Mouse (Mus musculus): ENCODE measurements around the gene Cpa2. TPM values are rescaled to one million over a fixed set of nuclear protein-coding genes. Genes with fewer than 3 reads are reported as not detected.

Cpa2 gene
- polyA plus RNA-seq (2015; fragmentation: Nextera tagmentation; extraction: Ambion mirVana): 11.5 and 12.4 TPM in 2 replicates

DNA sequence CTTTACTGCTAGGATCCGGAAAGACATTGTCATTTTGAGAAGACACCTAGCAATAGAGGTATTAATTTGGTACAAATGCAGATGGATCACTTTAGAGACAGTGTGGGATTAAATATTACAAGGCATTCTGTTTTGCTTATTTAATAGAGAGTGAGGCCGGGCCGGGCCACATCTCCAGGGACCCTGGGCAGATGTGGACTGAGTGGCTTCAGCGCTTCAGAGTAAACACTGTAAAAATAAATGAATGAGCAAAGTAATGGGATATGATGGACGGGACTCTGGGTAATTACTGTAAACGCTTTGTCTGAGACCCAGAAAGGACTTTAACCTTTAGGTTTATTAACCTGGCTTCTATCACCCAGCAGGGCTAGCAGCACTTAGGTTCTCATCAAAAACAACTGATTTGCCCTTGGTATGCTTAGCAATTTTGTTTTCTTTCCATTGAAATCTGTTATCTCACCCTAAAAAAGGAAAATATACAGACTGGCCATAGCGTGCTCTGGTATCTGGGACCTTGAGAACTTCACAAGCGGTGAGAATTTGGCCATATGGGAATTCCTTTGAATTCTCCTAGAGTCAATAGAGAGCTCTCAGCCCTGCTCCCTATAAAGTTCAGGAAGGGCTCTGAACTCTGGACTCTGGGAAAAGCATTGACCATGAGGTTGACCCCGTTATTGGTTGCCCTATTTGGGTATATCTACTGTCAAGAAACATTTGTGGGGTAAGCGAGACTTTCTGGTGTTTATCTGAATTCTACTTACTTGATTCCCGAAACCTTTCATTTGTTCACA, at the start of gene Cpa2:
Gene Cpa2 (plus strand): TSS at position 574 of the 791 bp plus-strand sequence.
- no peak within 1 kb of the TSS for H3K9ac ChIP-seq (ENCODE audit: low read depth, low read length)
- peaks cover 10% of the 10 kb centered on the region for H3K4me1 ChIP-seq (replicated peaks; ENCODE audit: insufficient read depth, low read length)
- no peak for ATAC-seq (replicated peaks; ENCODE audit: low FRiP score, low read depth)
- no peaks in the 10 kb centered on the region for H3K9me3 ChIP-seq (replicated peaks; ENCODE audit: low read length)
- H3K36me3 ChIP-seq (ENCODE audit: insufficient read depth, low read length): no peaks in the 10 kb centered on the region
- no peak within 1 kb of the TSS for H3K27ac ChIP-seq
- no peak within 1 kb of the TSS for H3K4me2 ChIP-seq (ENCODE audit: low read length)
- no peak for TF ChIP-seq CTCF (IDR thresholded peaks at IDR 0.05; ENCODE audit: low read depth)
- H3K4me3 ChIP-seq (replicated peaks; ENCODE audit: low read depth, low read length): no peak within 1 kb of the TSS
- H3K27me3 ChIP-seq (ENCODE audit: insufficient read depth, low read length): no peaks in the 10 kb centered on the region
- DNase-seq (ENCODE audit: low spot score): no peak
- WGBS: 56% methylated on average over 11 of the region's 11 CpGs

DNA sequence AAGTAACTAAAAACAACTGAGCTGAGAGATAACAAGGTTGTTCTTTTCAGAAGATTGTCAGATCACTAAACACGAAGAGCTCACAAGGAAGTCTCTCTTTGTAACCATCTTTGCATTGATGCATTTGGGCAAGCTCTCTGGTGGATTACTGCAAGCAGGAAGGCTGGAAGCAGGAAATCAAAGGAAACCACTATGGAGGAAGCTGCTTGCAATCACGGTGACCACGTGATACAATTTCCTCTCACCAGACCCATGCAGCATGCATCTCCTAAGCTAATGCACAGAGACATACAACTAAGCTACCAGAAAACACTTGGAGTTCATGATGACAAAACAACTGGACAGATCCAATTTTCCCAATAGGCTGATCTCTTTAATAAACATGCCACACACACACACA, 42.3 kb upstream of the Cpa2 start:
- Histone ChIP-seq H3K27me3 (ENCODE audit: insufficient read depth, low read length) (no peaks in the 10 kb centered on the region), H3K36me3 (ENCODE audit: insufficient read depth, low read length) (peaks cover 26% of the 10 kb centered on the region), H3K4me1 (replicated peaks; ENCODE audit: insufficient read depth, low read length) (no peaks in the 10 kb centered on the region), H3K9me3 (replicated peaks; ENCODE audit: low read length) (no peaks in the 10 kb centered on the region), H3K27ac (no peak overlapping the region), H3K9ac (ENCODE audit: low read depth, low read length) (no peak overlapping the region), H3K4me2 (ENCODE audit: low read length) (no peak overlapping the region), H3K4me3 (replicated peaks; ENCODE audit: low read depth, low read length) (no peak overlapping the region)
- TF ChIP-seq CTCF (IDR thresholded peaks at IDR 0.05; ENCODE audit: low read depth): no peak
- ATAC-seq (replicated peaks; ENCODE audit: low FRiP score, low read depth) (no peak), DNase-seq (ENCODE audit: low spot score) (no peak)
- WGBS: 67% methylated on average over 3 of the region's 3 CpGs

- Histone ChIP-seq H3K4me2 (ENCODE audit: low read length) (peak overlapping the region; percentile 65), H3K4me3 (replicated peaks; ENCODE audit: low read depth, low read length) (peak overlapping the region; percentile 48), H3K27ac (peak overlapping the region; percentile 95), H3K4me1 (replicated peaks; ENCODE audit: insufficient read depth, low read length) (peaks cover 6% of the 10 kb centered on the region; the same call in 1 of the 2 replicates), H3K36me3 (ENCODE audit: insufficient read depth, low read length) (peaks cover 18% of the 10 kb centered on the region), H3K9me3 (replicated peaks; ENCODE audit: low read length) (no peaks in the 10 kb centered on the region; the same call in 1 of the 2 replicates), H3K27me3 (ENCODE audit: insufficient read depth, low read length) (no peaks in the 10 kb centered on the region), H3K9ac (ENCODE audit: low read depth, low read length) (peak overlapping the region; percentile 68)
- WGBS: 10% methylated on average over 2 of the region's 2 CpGs
- ATAC-seq (replicated peaks; ENCODE audit: low FRiP score, low read depth): no peak
- DNase-seq (ENCODE audit: low spot score): no peak
- TF ChIP-seq CTCF (IDR thresholded peaks at IDR 0.05; ENCODE audit: low read depth): no peak
These were observed 32.6 kb upstream of the Cpa2 start for GRCm38 (mm10) chr6:30508824-30509223.

- peak within 1 kb of the TSS; percentile 68 for H3K9ac ChIP-seq (ENCODE audit: low read depth, low read length)
- no peaks in the 10 kb centered on the region; the same call in 1 of the 2 replicates for H3K9me3 ChIP-seq (replicated peaks; ENCODE audit: low read length)
- peaks cover 12% of the 10 kb centered on the region for H3K4me1 ChIP-seq (replicated peaks; ENCODE audit: insufficient read depth, low read length)
- peak within 1 kb of the TSS; percentile 65 for H3K4me2 ChIP-seq (ENCODE audit: low read length)
- peak within 1 kb of the TSS; percentile 95 for H3K27ac ChIP-seq
- WGBS: under 1% methylated on average over 37 of the region's 37 CpGs
- no peaks in the 10 kb centered on the region for H3K27me3 ChIP-seq (ENCODE audit: insufficient read depth, low read length)
- H3K4me3 ChIP-seq (replicated peaks; ENCODE audit: low read depth, low read length): peak within 1 kb of the TSS; percentile 48
- TF ChIP-seq CTCF (IDR thresholded peaks at IDR 0.05; ENCODE audit: low read depth): no peak; the same call in 1 of the 2 replicates
- ATAC-seq (replicated peaks; ENCODE audit: low FRiP score, low read depth): peak; percentile 98
- peak; percentile 100 for DNase-seq (ENCODE audit: low spot score)
- peaks cover 13% of the 10 kb centered on the region for H3K36me3 ChIP-seq (ENCODE audit: insufficient read depth, low read length)
These were observed 31.8 kb upstream of the Cpa2 start, which contains the start of the genes Tmem209 and Ssmem1 for GRCm38 (mm10) chr6:30509265-30510239. Tmem209 (minus strand) TSS chr6:30509783. Ssmem1 (plus strand) TSS chr6:30509849.

DNA sequence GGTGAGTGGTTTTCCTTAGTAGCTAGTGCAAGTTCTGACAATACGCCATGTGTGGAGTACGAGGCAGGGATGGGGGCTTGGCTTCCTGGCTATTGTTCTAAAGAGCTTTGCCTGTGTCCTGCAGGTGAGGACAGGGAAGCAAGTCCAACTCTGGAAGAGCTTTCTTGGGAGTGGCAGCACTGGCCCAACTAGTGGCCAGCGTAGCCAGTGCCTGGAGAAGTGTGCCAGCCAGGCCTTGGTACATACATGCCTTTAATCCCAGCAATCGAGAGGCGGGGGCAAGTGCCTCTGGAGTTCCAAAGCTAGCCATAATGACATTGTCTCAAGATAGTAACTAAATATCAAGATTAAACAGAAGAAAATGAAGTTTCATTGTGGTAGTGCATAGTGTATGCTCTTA, 31.1 kb upstream of the Cpa2 start:
- H3K4me3 ChIP-seq (replicated peaks; ENCODE audit: low read depth, low read length): no peak overlapping the region
- no peak for TF ChIP-seq CTCF (IDR thresholded peaks at IDR 0.05; ENCODE audit: low read depth)

More for the DNA sequence above, 31.1 kb upstream of the Cpa2 start:
- 70% methylated on average over 5 of the region's 5 CpGs for WGBS
- Histone ChIP-seq H3K4me1 (replicated peaks; ENCODE audit: insufficient read depth, low read length) (peaks cover 12% of the 10 kb centered on the region), H3K4me2 (ENCODE audit: low read length) (peak overlapping the region; percentile 65; the same call in 1 of the 2 replicates), H3K36me3 (ENCODE audit: insufficient read depth, low read length) (peaks cover 7% of the 10 kb centered on the region; the same call in 1 of the 2 replicates), H3K27me3 (ENCODE audit: insufficient read depth, low read length) (no peaks in the 10 kb centered on the region), H3K9ac (ENCODE audit: low read depth, low read length) (0 out of 2 replicates have a peak overlapping the region, but pooled peaks have one; percentile 15), H3K9me3 (replicated peaks; ENCODE audit: low read length) (no peaks in the 10 kb centered on the region; the same call in 1 of the 2 replicates), H3K27ac (peak overlapping the region; percentile 75)
- DNase-seq (ENCODE audit: low spot score): no peak
- no peak for ATAC-seq (replicated peaks; ENCODE audit: low FRiP score, low read depth)

Measured in kidney, postnatal 0 days (tissue).